Mouse (Mus musculus) gastrocnemius, postnatal 36 days (tissue): ENCODE measurements around the gene Gatb. TPM values are rescaled to one million over a fixed set of nuclear protein-coding genes. Genes with fewer than 3 reads are reported as not detected.
A peak's percentile ranks its signal among the peaks of the same experiment; 100 is the strongest.

Experiments used
- DNase-seq, 2 experiments: peaks; one replicate each; pipeline ENCODE4 v3.0.0; 2022
- intact Hi-C: fragments of 180-260 bp; cut with DNase I; formaldehyde crosslinking; loops from one replicate; pipeline ENCODE4 v1.15.1; 2025
- total RNA-seq, 2 experiments: library from RNA; stranded (reverse); gene quantifications; 2 replicates each; pipeline ENCODE4 v1.2.3; 2021

The Gatb gene
- total RNA-seq, 2 experiments from 2014 or later = 14.3 to 17.9 TPM

DNA sequence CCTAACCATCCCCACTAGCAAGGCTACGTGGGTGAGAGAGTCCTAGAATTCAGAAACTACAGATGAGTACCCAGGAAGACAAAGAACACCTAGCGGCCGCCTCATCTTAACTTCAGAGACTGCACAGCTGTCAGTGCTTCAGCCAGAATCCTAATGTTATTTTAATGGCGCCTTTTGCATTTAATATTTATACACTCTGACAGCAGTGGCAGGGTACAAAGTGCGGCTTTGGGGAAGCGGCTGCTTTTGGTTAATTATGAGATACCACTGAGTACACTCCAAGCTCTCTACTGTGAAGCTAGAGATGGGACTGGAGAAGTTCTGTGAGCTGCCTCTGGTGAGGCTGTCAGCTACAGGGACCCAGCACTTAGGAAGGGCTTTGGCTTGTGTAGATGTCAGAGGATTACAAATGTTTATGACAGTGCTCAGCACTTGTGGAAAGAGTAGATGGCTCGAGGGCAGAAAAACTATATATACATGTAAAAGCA is 71.6 kb downstream of the Gatb start:
- intact Hi-C loops = no loop called here
- no peak for DNase-seq

DNA sequence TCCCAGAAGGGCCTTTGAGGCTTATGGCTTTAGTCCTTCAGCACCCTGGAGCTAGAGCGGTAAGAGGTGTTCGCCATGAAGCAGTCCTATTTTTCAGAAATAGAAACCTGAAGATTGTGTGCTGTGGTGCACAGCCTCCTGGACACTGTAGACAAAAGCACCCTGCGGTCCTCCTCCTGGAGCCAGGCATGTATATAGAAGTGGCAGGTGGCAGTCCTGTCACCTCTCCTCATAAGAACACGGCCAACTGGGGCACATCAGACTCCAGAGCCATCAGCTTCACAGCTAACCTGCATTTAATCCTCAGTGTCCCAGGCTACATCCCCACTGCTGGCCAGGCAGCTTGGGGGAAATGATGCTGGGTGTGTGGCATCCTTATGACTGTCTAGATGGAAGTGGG is 75.3 kb downstream of the Gatb start:
- no peak for DNase-seq
- intact Hi-C loops = no loop called here

DNA sequence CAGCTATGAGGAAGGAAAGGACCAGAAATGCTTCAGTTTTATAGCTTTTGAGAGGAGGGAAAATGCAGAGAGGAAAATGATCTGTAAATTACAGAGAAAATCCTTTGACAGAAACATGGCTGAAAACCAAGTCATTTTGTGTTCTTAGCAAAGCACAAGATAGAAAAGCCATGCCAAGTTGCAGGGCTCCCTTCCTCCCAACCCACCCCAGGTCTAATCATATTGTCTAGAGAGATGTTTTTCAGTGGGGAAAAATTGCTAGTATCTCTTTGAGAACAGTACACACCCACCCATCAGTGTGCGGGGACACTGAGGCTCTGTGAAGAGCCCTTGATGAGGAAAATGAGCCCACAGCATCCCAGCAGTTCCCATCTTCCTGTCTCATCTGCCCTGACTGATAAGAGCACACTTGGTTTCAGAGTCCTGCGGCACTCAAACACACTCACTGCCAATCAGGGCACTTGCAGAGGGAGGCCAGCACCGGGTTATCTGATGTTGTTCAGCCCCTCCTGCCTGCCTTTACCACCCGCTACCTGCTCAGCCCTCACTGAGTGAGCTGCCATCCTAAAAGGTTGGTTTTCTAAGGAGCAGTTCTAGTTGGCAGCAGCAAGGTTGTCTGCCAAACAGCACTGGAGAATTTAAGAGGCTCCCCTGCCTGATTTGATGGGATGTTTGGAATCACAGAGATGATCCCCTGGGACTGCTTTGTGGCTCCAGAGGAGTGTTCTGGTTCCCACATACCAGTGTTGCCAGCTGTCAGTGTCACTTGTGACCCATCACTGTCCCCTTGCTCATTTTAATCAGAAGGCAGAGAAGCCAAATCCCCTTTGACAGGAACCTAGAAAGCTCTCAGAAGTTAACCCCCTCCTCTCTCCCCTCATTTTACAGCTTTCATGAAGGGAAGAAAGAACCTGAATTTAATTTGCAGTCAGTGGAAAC is 79.1 kb downstream of the Gatb start:
- no peak for DNase-seq
- intact Hi-C loops = no loop called here

DNA sequence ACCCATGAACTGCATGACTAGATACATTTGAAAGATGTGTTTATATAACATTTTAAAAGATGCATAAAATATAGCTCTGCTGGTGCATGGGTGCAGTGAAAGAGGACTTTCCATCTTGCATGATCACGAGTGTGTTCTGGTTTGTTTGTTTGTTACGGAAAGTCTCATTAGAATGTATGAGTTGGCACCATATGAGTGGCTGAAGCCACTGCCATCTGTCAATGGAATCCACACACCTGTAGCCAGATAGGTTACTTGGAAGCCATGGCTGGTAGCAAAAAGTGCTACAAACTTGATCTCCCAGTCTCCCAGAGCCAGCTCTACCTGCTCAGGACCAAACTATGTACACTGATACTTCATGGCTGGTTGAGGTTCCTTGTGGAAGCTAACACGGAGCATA is 81.6 kb downstream of the Gatb start:
- DNase-seq = no peak
- intact Hi-C loops = no loop called here

DNA sequence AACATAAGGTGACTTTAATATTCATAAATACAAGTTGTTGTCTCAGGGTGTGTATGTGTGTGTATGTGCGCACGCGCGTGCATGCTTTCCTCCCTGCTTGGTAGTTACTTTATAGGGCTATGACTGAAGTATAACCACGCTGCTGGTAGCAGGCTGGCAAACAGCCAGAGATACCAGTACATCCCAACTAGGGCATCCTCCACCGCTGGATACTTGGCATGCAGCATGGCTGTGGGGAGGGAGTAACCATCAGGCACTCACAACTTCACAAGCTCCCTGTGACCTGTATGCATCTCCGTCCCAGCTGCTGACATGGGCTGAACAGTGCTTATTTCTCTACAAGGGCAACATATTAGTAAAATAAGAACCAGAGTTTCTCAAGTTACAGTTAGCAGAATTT is 85.8 kb downstream of the Gatb start:
- intact Hi-C loops = no loop called here
- no peak for DNase-seq

DNA sequence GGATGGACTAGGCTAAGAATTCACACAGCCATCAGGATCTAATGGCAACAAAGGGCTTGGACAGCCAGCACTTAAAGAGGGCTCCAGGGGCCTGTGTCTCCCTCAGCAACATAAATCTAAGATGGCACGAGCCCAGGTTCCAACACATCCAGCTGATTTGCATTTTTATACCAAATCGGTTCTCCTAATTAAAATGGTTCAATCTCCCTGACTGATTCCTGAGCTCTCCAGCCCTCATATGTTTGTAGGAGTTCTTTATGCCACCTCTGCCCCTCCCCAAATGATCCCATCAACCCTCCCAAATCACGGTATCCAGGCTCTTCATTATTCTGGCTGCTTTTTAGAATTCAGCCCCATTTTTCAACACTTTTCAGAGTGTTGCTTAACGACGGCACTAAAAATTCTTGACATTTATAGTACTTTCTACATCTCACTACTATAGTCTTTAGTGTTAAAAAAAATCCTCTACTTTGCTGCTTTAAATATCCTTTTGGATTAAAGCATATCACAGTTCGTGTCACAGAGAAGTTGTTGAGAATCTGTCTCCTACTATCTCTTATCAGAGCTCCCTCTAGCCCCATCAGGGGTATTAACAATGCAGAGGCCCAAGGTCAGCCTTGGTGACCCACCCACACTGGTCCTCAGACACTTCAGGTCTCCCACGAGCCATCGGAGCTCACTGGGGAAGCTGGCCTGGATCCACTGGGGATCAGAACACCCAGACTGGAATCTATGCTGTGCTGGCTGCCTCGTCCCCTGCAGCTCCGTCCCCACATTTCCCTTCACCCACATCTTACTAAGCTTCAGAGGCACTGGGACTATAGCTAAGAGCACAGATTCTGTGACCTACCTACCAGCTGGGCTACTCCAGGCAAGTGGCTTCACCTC is 88.3 kb downstream of the Gatb start:
- no peak for DNase-seq
- intact Hi-C loops = no loop called here

DNA sequence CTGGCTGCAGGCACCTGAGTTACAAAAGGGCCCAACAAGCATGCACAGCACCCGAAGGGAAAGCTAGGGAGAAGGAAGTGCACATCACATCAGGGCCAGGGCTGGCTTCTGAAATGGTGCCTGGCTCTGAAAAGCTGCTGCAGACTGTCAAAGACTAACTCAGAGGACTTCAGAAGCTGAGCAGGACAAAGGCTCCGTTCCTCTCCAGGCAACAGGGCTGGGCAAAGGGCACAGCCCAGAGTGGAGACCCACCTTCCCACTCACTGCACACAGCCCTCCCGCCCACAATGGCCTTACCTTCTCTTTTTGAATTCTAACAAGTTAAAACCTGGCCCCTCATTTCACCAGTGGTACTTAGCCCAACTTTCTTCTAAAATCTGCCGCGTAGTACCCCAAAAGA is 89.9 kb downstream of the Gatb start:
- intact Hi-C loops = no loop called here

DNA sequence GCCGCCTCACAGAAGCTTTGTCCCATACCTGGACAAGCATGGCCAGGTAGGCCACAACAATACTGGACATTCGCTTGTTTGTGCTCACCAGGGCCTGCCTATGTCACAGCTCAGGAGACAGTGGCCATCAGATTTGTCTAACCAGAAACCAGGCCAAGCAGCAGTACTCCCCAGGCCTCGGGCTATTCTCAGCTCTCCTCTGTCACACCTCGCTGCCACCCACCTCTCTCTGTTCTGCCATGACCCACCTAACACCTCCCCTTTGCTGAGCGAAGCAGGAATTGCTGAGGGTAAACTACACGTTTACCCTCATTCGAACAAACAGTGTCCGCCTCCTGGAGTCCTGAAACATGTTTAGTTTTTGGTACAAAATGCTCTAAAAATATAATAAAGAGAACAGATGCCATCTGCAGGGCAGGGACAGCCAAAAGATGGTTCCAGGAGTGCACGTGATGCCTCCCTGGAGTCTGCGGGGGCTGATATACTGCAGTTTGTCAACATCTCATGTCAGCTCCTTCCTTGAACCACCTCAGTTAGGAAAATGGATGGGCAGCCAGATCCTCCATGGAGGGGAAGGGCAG is 90.8 kb downstream of the Gatb start:
- intact Hi-C loops = no loop called here
- DNase-seq = no peak

More for the DNA sequence above, 89.9 kb downstream of the Gatb start:
- no peak for DNase-seq

DNA sequence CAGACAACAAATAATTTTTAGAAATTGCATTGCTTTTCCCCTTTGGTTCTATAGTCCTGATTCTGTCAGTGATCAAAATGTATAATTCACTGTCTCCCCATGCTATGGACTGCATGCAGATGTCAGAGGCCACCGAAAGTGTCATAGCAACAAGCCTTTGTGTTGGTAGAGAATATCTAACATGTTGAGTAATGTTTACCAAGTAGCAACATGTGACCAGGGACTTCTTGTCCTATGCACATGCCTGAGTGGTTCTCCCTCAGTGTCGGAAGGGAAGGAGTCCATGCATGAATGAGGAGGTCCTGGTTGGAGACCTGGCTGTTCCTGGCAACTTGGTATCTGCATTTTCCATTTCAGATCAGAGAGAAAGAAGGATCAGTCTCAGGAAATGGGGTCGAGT is 92.2 kb downstream of the Gatb start:
- DNase-seq = no peak
- intact Hi-C loops = no loop called here

DNA sequence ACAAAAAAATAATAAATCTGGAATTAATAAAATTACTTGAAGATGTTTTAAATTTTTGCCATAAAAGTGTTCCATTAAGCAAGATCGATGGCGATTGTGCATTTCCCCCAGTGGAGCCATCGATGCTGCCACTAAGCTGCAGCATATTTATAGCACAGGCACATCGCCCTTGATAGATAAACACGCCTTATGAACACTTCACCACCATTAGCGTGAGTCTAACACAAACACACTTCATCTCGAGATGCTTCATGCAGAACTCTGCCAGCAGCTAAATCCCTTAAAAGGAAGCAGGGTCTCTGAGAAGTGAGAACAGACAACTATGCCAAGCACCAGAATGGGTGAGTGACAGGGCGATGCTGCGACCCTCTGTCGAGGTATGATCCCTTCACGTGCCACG is 92.8 kb downstream of the Gatb start:
- intact Hi-C loops = no loop called here

DNA sequence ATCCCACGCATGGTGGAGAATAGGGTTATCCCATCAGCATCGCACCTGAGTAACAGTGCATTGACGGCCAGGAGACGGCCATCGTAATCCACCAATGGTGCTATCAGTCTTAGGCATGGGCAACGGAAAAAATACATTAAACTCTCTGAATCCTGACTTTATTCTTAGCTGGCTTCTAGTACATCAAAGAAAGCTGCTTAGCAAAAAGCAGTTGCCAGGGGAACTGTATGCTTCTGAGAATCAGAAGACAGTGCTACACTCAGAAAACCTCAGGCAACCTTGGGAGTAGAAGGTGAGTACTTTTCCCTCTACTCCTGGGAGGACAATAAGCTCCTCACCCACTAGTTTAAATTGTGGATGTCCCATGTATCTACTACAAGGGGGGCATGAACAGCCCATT is 93.8 kb downstream of the Gatb start:
- no peak for DNase-seq
- intact Hi-C loops = no loop called here

More for the DNA sequence above, 92.8 kb downstream of the Gatb start:
- no peak for DNase-seq

DNA sequence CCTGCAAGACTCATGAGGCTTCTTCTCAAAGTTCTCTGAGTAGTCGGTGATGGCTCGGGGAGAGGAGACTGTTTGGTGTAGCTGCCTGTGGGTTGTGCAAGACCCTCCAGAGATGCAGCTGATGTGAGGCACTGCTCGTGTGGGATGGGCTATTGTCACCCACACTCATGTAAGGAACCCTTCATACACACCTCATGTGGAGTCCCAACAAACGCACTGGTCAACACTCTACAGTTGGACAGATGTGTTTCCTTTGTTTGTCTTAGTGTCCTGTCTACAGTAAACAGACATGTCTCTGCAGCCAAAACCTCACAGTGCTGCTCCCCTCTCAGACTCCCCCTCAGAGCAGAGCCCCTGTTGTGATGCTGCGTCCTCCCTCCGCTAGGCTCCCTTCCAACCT is 95.9 kb downstream of the Gatb start:
- no peak for DNase-seq
- intact Hi-C loops = no loop called here

DNA sequence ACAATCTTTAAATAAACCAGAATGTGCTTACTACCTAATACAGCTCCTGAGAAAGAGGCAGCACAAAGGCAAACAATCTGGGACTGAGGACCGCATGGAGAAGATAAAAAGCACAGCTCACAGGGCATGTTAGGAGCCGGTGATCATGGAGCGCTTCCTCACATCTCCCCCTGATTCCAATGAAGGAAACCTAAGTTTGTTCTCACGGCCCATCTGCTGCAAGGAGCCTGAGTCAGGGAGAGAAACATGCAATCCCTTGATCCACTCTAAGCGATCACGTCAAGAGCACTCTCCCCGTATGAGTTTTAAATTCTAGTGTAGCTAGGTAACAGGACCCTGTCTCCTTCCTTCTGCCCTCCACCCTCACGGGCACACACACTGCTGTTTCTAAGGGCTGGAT is 103.2 kb downstream of the Gatb start:
- DNase-seq = no peak
- intact Hi-C loops = no loop called here

DNA sequence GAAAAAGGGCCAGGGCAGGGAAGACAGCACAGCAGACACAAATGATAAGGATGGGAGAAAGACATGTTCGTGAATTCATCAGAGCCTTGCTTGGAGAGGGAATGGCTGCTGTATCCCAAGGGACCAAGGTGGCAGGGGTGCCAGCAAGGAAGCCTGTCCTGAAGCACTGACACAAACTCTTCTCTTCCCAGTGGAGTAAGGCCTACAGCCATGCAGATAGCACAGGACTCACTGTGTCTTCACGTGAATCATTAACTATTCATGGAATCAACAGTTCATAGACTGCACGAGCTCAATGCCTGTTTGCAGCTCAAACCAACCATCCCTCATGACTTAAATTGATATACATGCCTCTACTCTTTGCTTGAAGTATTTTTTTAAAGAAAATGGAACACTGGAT is 104.0 kb downstream of the Gatb start:
- DNase-seq = no peak
- intact Hi-C loops = no loop called here

DNA sequence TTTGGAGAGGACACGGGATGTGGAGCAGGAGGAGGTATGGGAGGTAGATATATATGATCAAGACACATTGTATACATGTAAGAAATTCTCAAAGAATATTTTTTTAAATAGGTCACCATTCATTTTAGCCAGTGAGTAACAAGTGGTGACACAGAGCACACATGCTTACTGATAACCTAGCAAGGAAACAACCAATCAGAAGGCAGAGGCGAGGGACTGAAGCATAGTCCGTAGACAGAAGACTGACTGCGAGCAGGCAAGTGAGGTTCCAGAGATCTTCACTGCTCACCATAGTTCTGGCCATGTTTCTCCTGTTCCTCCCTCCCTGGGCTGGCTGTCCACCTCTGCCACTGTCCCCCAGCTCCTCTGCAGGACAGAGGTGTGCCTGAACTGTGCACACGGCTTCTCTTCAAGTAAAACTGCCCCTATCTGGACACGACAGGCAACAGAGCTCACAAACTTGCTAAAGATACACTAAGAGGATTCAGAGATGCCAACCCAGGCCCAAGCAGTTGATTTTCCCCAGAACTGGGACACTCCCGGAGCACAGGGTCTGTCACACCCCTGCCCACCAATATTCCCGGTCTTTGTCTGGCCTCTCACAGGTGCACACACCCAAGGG is 105.5 kb downstream of the Gatb start:
- DNase-seq = no peak
- intact Hi-C loops = no loop called here

DNA sequence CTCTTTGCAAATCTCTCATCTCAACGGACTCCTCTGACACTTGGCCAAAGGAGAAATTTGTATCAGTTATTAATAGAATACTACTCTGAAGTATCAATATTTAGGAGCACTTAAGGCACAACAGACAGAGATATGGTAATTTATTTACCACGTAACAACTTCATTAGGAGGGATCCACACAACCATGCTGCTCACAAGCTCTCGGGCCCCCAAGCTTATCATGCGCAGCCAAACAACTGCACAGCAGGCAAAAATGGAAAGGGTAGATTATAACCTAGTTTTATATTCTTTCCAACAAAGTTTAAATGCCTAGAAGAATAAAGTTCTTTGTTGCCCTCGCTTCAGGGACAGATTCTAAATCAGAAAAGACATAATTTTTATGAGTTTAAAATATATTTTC is 106.0 kb downstream of the Gatb start:
- intact Hi-C loops = no loop called here
- DNase-seq = no peak

DNA sequence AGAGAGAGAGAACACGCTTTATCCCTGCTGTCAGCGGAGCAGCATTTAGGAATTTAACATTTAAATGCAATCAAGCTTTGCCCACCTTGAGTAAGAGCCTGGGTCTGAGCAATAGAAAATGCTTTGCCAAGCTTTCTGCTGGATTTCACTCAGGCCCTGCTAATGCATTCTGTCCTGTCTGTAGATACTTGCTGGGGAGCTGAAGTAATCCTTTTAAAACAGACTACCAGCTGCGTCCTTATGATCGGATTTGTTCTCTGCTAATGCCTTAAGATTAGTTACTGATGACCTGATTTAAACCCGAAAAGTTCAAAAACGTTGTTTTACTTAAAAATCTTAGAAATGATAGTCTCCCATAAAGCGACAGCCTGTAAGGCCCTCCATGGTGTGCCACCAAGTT is 107.2 kb downstream of the Gatb start:
- intact Hi-C loops = no loop called here
- no peak for DNase-seq

DNA sequence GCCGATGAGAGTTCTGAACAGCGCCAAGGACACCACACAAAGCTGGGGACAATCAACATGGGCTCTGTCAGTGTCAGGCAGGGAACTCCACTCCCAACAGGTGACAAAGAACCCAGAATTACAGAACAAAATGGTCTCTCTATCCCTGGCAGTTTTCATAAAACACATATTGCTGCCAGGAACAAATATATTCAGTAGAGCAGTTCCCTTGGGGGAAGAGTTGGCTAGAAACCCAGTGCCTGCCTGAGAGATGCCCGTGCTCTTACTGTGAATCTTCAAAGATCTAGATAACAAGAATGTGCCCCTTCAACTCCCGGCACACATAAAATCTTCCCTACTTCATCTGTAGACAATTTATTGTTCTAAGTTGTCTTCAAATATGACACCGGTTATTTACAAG is 109.7 kb downstream of the Gatb start:
- intact Hi-C loops = no loop called here
- no peak for DNase-seq

DNA sequence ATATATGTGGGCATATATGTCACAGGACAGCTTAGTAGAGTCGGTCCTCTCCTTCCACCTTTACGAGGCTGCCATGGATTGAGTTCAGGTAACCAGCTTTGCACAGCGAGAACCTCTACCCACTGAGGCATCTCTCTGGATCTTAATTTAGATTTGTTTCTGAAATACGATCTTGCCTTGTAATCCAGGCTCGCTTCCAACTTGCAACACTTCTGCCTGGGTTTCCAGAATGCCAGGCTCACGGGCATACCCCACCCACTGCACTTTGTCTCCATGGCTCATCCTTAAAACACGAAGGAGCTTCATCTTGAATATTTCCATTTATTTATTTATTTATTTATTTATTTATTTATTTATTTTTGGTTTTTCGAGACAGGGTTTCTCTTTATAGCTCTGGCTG is 111.4 kb downstream of the Gatb start:
- DNase-seq = peak in 1 of 2 experiments; percentile 15
- intact Hi-C loops = no loop called here

DNA sequence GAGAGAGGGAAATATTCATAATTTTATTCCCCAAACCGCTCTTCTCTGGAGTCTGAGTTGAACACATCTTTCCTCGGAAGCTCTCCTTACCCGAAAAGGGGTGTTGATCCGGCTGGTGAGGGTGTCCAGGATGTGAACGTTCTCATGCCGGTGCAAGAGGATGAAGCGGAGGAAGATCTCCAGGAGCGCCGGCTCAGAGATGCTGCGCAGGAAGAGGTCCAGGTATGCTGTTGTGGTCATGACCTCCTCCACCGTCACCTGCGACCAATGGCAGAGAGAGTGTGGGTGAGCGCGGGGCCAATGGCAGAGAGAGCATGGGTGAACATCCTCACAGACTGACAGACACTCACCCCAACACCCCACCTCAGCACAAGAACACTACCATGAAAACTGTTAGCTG is 114.4 kb downstream of the Gatb start:
- no peak for DNase-seq
- intact Hi-C loops = no loop called here

DNA sequence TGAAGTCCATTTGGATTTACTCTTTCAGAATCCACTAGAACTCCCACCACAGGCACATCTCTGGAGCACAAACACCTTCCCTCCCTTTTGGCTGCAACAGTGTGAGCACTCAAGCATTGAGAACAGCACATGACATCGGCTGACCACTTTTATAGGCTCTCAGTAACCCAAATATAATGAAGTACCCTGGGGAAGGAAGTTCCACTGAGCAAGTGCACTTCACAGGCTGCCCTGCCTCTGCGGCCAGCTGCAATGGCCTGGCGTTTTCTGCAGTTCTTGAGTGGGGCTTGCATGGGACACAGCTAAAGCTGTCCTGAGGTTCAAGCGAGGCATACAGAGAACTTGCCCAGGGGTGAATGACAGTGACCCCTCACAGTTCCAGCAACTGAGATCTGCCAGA is 117.2 kb downstream of the Gatb start:
- DNase-seq = no peak
- intact Hi-C loops = no loop called here
